Mouse (Mus musculus): ENCODE data around the gene Rmnd5b.

GRCm38 (mm10) chr11:51590002-51590401 is 45.7 kb downstream of the Rmnd5b start:
- TF ChIP-seq CTCF (IDR thresholded peaks at IDR 0.05; ENCODE audit: low read depth, low read length): no peak
- no peak for TF ChIP-seq GATA1 (IDR thresholded peaks at IDR 0.05; ENCODE audit: borderline replicate concordance, low read length)
- TF ChIP-seq TAL1 (conservative IDR thresholded peaks at IDR 0.05; ENCODE audit: low read depth, low read length): no peak
- no peak for TF ChIP-seq POLR2AphosphoS5 (IDR thresholded peaks at IDR 0.05; ENCODE audit: insufficient replicate concordance, low read depth, low read length)

Data from G1E (cell line).